Mouse (Mus musculus) spleen, adult 18-20 months (tissue): Measurements from ENCODE around the gene Tbc1d8.

Experiments
- DNase-seq, 2 experiments: peaks; one replicate each; pipeline ENCODE4 v3.0.0; 2022; ENCODE audit warnings: mixed read lengths in 2 of 2

Tbc1d8 gene

DNA sequence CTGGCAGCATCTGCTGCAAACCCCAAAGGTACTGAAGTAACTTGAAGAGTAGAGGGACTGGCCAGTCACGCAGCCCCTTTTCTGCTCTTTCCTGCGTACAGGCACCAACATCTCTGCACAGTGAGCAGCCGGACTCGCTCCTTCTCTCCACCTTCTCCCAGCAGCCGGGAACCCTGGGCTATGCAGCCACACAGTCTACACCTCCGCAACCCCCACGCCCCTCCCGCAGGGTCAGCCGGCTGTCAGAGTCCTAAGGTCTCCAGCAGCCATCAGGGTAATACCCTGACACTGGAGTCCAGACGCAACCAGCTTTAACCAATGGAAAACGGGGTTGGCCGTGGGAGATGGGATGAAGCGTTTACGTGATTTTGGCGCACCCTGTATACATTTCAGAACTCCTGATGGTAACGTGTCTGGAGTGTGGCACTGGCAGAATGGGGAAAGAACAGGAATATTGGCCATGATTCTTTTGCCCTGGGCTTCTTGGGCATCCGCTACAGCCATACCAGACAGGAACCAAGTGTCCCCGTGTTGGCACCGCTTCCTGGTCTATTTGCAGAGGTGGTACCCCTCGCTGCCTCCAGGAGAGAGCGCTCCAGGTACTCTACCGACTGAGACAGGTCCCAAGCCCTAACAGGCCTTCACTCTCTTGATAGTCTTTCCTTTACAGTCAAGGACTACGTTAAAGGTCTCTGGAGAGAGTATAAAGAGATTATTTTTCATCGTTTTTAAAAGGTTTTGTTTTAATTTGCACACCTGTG, 116.6 kb downstream of the Tbc1d8 start:
- DNase-seq: no peak

DNA sequence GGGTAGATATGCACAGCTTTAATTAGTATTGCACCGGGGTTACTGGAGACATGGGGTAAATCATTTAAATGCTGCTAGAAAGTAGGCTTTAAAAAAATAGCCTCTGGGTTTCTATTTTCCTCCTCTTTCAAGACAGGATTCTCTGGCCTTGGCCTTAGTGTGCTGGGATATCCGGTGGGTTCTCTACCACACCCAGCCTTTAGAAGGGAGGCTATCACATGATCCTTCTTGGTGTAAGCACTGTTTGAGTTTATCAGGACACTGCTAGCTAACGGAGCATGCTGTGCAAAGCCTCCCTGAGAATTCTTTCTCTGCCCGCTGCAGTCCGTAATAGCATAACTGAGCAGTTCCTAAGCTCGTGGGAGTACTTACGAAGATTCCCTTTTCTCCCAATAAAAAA, 129.1 kb downstream of the Tbc1d8 start:
- DNase-seq: no peak

DNA sequence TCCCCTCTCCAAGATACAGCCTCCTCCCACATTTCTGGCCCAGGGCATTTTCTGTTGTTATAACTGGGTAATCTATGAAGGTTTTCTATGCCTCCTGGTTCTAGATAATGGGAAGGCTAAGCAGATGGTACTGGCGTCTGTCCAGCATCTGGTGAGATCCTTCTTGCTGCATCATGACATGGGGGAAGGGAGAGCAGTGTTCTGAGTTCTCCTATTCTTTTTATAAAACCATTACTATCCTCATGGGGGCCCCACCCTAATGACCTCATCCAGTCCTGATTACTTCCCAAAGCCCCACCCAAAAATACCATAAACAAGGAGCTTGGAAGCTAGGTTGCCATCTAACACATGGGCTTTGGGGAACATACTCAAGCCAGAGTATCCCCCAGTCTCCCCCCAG, 129.6 kb downstream of the Tbc1d8 start:
- DNase-seq: no peak

DNA sequence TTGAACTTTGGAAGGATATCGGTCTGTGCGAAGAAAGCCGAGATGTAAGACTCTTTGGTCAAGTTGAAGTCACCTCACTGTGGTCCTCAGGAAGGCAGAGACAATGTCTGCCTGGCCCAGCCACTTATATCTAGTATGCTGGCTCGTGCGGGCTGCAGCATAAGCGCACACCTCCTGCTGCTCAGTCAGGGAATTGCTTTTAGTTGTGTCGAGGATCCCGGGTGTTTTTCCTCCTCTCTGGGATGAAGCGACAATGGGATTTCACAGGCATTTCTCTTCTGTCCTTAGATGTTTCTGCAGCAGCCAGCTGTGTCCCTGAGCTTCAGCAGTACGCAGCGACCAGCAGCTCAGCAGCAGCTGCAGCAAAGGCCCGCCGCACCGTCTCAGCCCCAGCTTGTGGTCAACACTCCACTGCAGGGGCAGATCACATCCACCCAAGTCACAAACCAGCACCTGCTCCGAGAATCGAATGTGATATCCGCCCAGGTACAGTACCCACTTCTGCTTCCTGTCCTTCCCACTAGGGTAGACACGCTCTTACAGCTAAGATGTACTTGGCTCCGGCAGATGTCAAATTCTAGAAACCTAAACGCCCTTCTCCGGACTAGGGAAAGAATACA, 133.5 kb downstream of the Tbc1d8 start:
- no peak for DNase-seq

DNA sequence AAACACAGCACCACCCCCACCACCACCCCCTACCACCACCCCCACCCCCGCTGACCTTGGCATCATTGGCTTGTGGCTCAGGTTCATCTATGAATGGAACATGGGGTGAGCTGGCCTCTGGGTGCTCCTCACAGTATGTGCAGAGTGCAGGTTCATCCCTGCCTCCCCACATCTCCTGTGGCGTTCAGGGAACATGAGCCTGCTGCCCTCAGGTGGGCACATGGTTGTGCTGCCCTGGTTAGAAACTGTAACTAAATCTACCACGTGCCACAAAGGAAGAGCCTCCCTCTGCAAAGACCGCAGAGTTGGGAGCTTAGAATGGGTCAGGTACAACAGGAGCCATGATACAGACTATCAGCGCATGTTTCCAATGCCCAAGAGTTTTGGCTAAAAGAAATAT, 135.3 kb downstream of the Tbc1d8 start:
- no peak for DNase-seq

DNA sequence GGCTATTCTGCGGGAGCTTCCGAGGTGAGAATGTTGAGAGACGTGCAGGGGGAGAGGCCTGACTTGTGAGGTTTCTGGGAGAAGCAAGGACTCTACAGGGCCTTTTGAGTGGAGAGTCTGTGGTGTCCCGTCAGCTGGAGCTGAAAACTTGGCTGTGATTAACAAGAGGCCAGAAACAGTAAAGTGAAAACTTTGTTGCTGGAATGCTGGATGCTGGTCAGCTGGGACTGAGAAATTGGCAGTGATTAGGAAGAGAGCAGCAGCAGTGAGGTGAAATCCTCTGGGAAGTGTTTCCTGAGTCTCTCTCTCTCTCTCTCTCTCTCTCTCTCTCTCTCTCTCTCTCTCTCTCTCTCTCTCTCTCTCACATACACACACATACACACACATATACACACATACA, 136.7 kb downstream of the Tbc1d8 start:
- no peak for DNase-seq

DNA sequence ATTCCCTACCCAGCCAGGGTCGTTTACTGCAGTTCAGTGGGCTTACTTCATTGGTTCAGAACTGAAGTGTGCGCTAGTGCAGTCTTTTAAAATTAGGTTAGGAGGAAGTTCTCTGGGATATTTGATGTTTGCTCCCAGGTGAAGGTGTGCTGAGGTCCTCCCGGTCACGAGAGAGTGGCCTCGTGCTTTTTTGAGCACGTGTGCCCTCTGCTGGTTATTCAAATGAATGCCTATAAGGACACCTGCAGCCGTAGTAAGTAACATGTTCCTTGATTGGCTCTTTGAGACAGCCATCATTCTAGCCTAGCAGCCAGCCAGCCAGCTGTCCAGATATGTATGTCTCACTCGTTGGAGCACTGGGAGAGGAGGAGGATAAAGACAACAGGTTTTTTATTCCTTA, 137.9 kb downstream of the Tbc1d8 start:
- peak in 1 of 2 experiments; percentile 16 for DNase-seq

DNA sequence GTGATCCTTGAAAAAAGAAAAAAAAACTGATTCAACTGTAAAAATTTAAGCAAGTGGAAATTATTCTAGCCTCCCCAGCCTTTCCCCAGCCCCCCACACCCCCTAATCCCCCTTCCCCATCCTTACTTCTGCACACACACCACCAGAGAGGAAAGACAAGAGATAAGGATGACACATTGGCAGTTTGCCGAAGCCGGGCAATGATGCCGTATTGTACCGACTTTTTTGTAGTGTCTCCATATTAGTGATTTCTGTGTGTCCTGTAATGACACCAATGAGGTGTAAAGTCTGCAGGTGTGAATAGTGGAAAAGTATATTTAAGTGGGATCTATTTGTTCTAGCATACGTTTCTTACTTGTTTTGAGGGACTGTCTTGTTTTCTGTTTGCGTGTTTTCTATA, 138.4 kb downstream of the Tbc1d8 start:
- DNase-seq: no peak

DNA sequence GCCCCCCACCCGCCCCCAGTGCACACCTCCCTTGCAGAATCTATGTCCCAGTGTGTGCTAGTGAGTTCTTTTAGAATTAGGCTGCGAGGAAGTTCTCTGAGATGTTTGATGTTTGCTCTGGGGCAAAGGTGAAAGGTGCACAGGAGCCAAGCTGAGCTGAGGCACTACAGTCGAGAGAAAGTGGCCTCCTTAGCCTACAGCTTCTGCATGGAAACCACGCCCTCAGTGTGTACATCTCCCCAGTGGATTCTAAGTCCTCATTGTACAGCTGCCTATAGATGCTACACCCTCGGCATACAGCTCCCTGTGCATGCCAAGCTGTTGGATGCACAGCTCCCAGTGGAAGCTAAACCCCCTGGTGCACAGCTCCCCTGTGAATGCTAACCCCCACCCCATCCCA, 139.1 kb downstream of the Tbc1d8 start:
- DNase-seq: no peak

DNA sequence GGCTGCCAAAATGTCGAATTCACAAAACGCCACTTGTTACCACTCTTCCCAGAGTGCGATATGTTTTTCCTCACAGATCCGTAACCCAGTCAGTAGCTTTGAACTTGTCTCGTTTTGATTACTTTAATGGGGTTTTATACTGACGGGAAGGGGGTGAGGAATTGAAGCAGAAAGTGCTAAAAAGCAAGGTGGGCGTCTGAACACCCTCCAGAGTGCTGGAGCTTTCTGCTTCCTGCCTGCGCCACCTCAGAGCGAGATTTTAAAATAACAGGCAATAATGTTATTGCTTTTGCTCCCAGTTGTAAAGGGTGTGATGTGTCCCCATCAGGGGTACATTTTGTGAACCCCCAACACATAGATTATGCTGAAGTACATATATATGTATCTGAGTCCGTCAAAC, 139.7 kb downstream of the Tbc1d8 start:
- no peak for DNase-seq

DNA sequence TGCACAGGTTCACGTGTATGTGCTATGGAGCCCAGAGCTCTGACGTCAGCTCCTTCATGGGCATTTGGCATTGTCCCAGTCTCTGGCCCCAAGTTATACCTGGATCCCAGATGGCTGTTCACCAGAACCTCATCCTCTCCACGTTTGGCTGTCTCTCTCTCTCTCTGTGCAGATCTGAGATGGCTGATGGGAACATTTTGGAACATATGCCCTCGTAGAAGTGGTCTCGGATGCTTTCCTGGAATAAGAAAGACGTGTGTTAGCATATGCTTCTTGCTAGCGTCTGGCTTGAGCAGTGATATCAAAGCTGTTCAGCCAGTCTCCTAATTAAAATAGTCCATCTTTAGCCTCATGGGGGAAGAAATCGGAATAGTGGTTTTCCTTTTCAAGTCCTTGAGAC, 141.8 kb downstream of the Tbc1d8 start:
- DNase-seq: no peak

DNA sequence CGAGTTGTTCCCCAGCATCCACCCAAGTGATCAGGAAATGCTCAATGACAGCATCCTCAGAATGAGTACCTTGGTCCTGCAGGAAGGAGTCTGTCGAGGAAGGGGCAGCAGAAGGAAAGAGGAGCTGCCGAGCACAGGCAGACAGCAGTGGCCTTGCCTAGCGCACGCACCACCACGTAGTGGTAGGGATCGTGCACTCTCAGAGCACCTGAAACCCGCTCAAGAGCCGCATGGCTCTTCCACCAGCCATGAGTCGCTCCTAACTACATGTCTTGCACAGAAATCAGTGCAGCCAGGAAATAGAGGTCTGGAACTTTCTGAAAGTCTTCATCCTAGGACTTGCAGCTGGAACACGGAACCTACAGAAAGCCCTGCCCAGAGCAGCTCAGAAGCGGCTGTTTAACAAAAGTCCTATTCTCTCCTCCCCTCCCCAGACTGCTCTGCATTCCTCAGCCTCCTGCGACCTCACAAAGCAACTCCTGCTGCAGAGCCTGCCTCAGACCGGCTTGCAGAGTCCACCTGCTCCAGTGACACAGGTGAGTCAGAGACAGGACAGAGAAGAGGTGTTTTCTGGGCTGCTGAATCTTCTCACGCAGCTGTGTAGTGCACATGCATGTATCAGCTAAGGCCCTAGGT, 142.9 kb downstream of the Tbc1d8 start:
- DNase-seq: no peak

DNA sequence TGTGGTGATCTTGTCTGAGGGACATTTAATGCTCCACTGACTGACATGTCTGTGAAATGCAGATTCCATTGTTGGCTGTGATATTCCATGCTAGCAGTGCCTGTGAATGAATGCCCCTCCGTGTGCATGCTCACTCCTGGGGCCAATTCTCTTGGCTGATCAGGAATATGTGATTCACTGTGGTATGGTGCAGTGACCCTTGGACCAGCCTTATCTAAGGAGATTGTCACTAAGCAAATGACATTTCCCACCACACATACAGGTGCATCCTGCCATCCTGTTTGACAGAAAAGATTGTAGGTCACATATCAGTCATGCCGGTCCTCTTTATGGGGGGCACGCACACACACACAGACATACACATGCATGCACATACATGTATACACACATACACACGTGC, 146.1 kb downstream of the Tbc1d8 start:
- DNase-seq: no peak

DNA sequence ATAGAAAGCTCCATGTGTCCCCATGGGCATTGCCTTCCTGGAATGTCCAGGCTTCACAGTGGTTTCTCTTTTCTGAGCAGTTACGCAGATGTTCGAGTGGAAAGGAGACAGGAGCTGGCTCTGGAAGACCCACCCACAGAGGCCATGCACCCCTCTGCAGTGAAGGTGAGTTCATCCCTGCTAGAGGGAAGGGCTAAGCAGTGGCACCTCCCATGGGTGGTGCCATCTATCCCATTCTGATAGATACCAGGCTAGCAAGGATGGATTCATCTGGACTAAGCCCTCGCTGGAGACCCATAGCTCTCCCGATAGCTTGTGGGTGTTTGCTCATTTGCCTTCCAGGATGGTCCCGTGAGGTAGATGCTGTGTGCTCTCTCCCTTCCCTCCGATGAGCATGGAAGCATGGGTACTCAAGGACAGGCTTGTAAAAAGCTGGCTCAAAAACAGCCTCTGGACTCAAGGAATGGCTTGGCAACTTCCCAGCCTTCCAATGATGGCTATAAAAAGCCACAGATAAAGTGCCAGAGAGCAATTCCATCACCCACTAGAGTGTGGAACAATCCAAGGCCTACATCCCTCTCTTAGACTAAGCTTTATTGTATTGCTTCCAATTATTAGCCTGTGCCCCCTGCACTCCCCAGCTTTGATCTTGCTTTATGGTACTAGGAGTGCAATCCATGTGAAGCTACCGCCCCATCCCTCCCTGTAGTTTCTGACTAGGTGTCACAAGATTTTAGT, 147.5 kb downstream of the Tbc1d8 start:
- no peak for DNase-seq

DNA sequence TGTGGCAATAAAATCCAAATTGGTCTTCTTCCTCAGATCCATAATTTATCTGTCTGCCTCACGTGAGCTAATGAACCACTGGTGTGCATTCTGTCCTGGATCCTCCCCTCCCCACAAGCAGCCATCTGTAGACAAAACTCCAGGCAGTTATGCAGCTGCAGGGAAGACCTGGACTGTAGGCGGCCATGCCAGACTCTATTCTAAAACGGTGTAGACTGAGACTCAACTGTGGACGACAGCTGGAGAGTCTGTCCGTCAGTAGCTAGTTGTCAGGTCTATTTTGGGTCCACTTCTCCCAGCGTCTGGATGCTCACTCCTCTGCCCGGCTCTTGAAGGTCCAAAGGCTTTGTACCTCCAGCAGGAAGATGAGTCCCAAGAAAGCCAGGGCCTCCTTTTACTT, 151.0 kb downstream of the Tbc1d8 start:
- DNase-seq: no peak

DNA sequence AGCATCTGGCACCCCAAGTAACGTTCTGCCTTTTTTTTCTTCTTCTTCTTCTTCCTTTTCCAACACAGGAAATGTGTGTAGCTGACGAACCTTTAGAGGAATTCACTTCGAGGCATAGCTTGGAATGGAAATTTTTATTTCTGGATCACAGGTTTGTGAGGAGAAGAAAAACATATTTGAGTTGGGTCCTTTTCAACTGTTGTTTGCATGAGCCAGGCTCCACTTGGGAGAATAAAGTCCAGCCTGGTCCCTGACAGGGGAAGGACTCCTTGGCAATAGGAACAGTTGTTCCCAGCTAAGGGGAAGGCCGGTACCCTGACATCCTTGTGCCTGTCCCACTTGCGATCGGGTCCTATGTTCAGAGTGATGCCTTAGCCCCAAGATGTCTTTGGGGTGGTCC, 153.3 kb downstream of the Tbc1d8 start:
- DNase-seq: no peak

DNA sequence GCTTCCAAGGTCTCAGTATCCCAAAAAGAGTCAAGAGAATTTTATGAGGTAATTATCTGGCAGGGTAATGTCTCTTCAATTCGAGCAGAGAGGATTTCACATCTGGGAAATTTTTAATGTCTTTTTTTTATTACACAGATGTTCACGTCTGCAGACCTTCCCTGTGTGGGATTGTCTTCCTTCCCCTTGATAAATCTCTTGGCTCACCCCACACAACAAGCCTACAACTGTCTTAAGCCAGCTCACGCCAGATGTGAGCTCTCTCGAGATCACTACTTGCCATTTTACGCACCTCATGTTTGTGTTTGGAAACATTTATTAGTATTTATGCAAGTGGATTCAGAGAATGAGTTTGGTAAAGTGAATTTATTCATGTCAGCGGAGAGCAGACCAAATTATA, 156.6 kb downstream of the Tbc1d8 start:
- no peak for DNase-seq
